Mouse (Mus musculus): ENCODE measurements around the gene Fam3a. TPM values are rescaled to one million over a fixed set of nuclear protein-coding genes. Genes with fewer than 3 reads are reported as not detected.
"Not testable (repeated sequence)": the region's sequence is repeated elsewhere in the genome, so short reads cannot be mapped to it uniquely, and the experiment has no call there.

The Fam3a gene
- polyA plus RNA-seq, 1 experiment from 2014 or later = 27.3 TPM

GRCm38 (mm10) chrX:74357069-74357468 is 36.0 kb downstream of the Fam3a start:
- H3K27ac ChIP-seq (ENCODE audit: low read depth, low read length); H3K4me3 ChIP-seq (ENCODE audit: low read depth, low read length); H3K9ac ChIP-seq (ENCODE audit: low read length); H3K36me3 ChIP-seq (ENCODE audit: control insufficient read depth, insufficient read depth, low read length); H3K4me2 ChIP-seq; H3K9me3 ChIP-seq (ENCODE audit: control insufficient read depth, low read length); H3K27me3 ChIP-seq (ENCODE audit: control insufficient read depth, insufficient read depth, low read length); H3K4me1 ChIP-seq (ENCODE audit: control insufficient read depth, insufficient read depth, low read length); ATAC-seq (ENCODE audit: low FRiP score); DNase-seq (ENCODE audit: low spot score, missing footprints): not testable (repeated sequence)
- WGBS = 95% methylated on average over 2 of the region's 3 CpGs

- Histone ChIP-seq H3K27ac (ENCODE audit: low read depth, low read length) (no peak within 1 kb of the TSS), H3K4me3 (ENCODE audit: low read depth, low read length) (peak within 1 kb of the TSS; percentile 39), H3K27me3 (ENCODE audit: control insufficient read depth, insufficient read depth, low read length) (no peaks in the 10 kb centered on the region), H3K4me2 (peak within 1 kb of the TSS; percentile 50), H3K4me1 (ENCODE audit: control insufficient read depth, insufficient read depth, low read length) (no peaks in the 10 kb centered on the region; the same call in 1 of the 2 replicates), H3K9ac (ENCODE audit: low read length) (peak within 1 kb of the TSS; percentile 65), H3K9me3 (ENCODE audit: control insufficient read depth, low read length) (no peaks in the 10 kb centered on the region), H3K36me3 (ENCODE audit: control insufficient read depth, insufficient read depth, low read length) (no peaks in the 10 kb centered on the region)
- peak; percentile 92 for DNase-seq (ENCODE audit: low spot score, missing footprints)
- peak; percentile 89 for ATAC-seq (ENCODE audit: low FRiP score)
- WGBS = 11% methylated on average over 13 of the region's 22 CpGs
Observed at GRCm38 (mm10) chrX:74353467-74353770, 39.7 kb downstream of the Fam3a start, which contains the start of gene Lage3. TSS of gene Lage3 (minus strand) at chrX:74353618.

- no peak for DNase-seq (ENCODE audit: low spot score, missing footprints)
- WGBS = 36% methylated on average over 13 of the region's 13 CpGs
Observed at GRCm38 (mm10) chrX:74352645-74353466, 40.2 kb downstream of the Fam3a start.

More at GRCm38 (mm10) chrX:74352645-74353466, 40.2 kb downstream of the Fam3a start:
- Histone ChIP-seq H3K36me3 (ENCODE audit: control insufficient read depth, insufficient read depth, low read length) (no peaks in the 10 kb centered on the region), H3K9ac (ENCODE audit: low read length) (peak overlapping the region; percentile 65), H3K9me3 (ENCODE audit: control insufficient read depth, low read length) (no peaks in the 10 kb centered on the region), H3K27me3 (ENCODE audit: control insufficient read depth, insufficient read depth, low read length) (no peaks in the 10 kb centered on the region), H3K27ac (ENCODE audit: low read depth, low read length) (no peak overlapping the region), H3K4me2 (peak overlapping the region; percentile 50), H3K4me1 (ENCODE audit: control insufficient read depth, insufficient read depth, low read length) (no peaks in the 10 kb centered on the region; the same call in 1 of the 2 replicates), H3K4me3 (ENCODE audit: low read depth, low read length) (peak overlapping the region; percentile 39)
- peak; percentile 30 for ATAC-seq (ENCODE audit: low FRiP score)

Other genes starting within 250 kb of the Fam3a start
- not detected in 2 replicates for gene Tex28, start 225.4 kb downstream of the Fam3a start, polyA plus RNA-seq (2014; fragmentation: Nextera tagmentation; extraction: Ambion mirVana)
- gene Tktl1, start 216.0 kb downstream of the Fam3a start, polyA plus RNA-seq (2014; fragmentation: Nextera tagmentation; extraction: Ambion mirVana) = not detected in 2 replicates
- gene Flna, start 143.5 kb downstream of the Fam3a start, polyA plus RNA-seq (2014; fragmentation: Nextera tagmentation; extraction: Ambion mirVana) = 178 and 185 TPM in 2 replicates
- gene Emd, start 138.6 kb downstream of the Fam3a start, polyA plus RNA-seq (2014; fragmentation: Nextera tagmentation; extraction: Ambion mirVana) = 24.3 and 25.2 TPM in 2 replicates
- 661 and 713 TPM in 2 replicates for gene Rpl10, start 122.5 kb downstream of the Fam3a start, polyA plus RNA-seq (2014; fragmentation: Nextera tagmentation; extraction: Ambion mirVana)
- gene Taz, start 111.4 kb downstream of the Fam3a start, polyA plus RNA-seq (2014; fragmentation: Nextera tagmentation; extraction: Ambion mirVana) = 57.9 and 60.9 TPM in 2 replicates
- gene Dnase1l1, start 110.9 kb downstream of the Fam3a start, polyA plus RNA-seq (2014; fragmentation: Nextera tagmentation; extraction: Ambion mirVana) = 4.3 and 4.4 TPM in 2 replicates
- 101 and 106 TPM in 2 replicates for gene Atp6ap1, start 96.2 kb downstream of the Fam3a start, polyA plus RNA-seq (2014; fragmentation: Nextera tagmentation; extraction: Ambion mirVana)
- gene Gdi1, start 88.3 kb downstream of the Fam3a start, polyA plus RNA-seq (2014; fragmentation: Nextera tagmentation; extraction: Ambion mirVana) = 430 and 451 TPM in 2 replicates
- 58.1 and 59.2 TPM in 2 replicates for gene Fam50a, start 80.2 kb downstream of the Fam3a start, polyA plus RNA-seq (2014; fragmentation: Nextera tagmentation; extraction: Ambion mirVana)
- gene Plxna3, start 64.2 kb downstream of the Fam3a start, polyA plus RNA-seq (2014; fragmentation: Nextera tagmentation; extraction: Ambion mirVana) = 13.7 and 19.8 TPM in 2 replicates
- 110 and 118 TPM in 2 replicates for gene Lage3, start 39.7 kb downstream of the Fam3a start, polyA plus RNA-seq (2014; fragmentation: Nextera tagmentation; extraction: Ambion mirVana)
- gene Ubl4a, start 20.1 kb downstream of the Fam3a start, polyA plus RNA-seq (2014; fragmentation: Nextera tagmentation; extraction: Ambion mirVana) = 74.3 and 76.5 TPM in 2 replicates
- gene Slc10a3, start 19.9 kb downstream of the Fam3a start, polyA plus RNA-seq (2014; fragmentation: Nextera tagmentation; extraction: Ambion mirVana) = 8.5 and 9.0 TPM in 2 replicates
- gene Ikbkg, start within 50 bp of the Fam3a start, polyA plus RNA-seq (2014; fragmentation: Nextera tagmentation; extraction: Ambion mirVana) = 22.8 and 24.8 TPM in 2 replicates
- gene G6pdx, start 35.9 kb upstream of the Fam3a start, polyA plus RNA-seq (2014; fragmentation: Nextera tagmentation; extraction: Ambion mirVana) = 56.2 and 56.4 TPM in 2 replicates
- gene Gm6880, start 88.1 kb upstream of the Fam3a start, polyA plus RNA-seq (2014; fragmentation: Nextera tagmentation; extraction: Ambion mirVana) = 0.61 TPM in 1 of 2 replicates, not detected in the other
- not detected in 2 replicates for gene Olfr1326-ps1, start 181.6 kb upstream of the Fam3a start, polyA plus RNA-seq (2014; fragmentation: Nextera tagmentation; extraction: Ambion mirVana)
- gene Olfr1325, start 199.4 kb upstream of the Fam3a start, polyA plus RNA-seq (2014; fragmentation: Nextera tagmentation; extraction: Ambion mirVana) = not detected in 2 replicates